Mouse (Mus musculus) testis, adult 2 months (tissue): ENCODE results near the gene Ak7.

Source experiments
- CTCF ChIP-seq: fragments of 200-500 bp; IDR thresholded peaks from 2 replicates; pipeline ENCODE4 v1.5.1; 2012; ENCODE audit warnings: low read depth, mild to moderate bottlenecking, inconsistent platforms, low read length, moderate library complexity; ENCODE audit not compliant: control insufficient read depth, insufficient read depth, insufficient replicate concordance
- POLR2A ChIP-seq: fragments of 200-500 bp; IDR thresholded peaks from 2 replicates; pipeline ENCODE4 v1.6.1; 2012; ENCODE audit warnings: low read depth, mild to moderate bottlenecking, inconsistent platforms, low read length, moderate library complexity; ENCODE audit not compliant: control insufficient read depth

GRCm38 (mm10) chr12:105720196-105720595 lies 14.4 kb downstream of the Ak7 start:
- no peak for TF ChIP-seq POLR2A
- no peak for TF ChIP-seq CTCF
